Mouse (Mus musculus) WW6 (cell line): Measurements from ENCODE around the gene Comt.

Experiments
- DNase-seq: peaks from one replicate; pipeline ENCODE4 v3.0.0-alpha.2; 2013; ENCODE audit warnings: low read depth, low spot score

Gene Comt

DNA sequence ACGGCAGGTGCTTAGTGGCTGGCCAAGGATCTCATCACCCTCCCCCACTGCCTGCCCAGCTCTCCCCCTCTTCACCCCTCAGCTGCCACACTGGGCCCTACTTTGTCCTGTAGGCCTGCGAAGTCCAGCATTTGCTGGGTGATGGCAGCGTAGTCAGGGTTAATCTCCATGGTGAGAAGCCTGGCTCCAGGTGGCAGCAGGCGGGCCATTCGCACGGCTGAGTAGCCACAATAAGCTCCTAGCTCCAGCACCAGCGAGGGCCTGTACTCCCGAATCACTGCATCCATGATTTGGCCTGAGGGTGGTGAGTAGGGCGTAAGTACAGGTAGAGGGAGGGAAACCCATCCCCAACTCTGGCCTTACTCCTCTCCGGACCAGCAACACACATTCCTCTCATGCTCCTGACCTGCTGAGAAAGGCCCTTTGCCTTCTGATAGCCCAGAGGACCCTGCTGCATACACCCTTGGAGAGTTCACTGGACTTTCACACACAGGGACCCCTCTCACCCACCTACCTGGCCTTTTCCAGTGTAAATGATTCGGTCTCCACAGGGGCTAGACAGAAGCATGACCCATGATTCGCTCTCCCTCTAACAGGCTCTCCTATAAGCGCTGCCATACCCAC is 15.5 kb downstream of the Comt start:
- no peak for DNase-seq

DNA sequence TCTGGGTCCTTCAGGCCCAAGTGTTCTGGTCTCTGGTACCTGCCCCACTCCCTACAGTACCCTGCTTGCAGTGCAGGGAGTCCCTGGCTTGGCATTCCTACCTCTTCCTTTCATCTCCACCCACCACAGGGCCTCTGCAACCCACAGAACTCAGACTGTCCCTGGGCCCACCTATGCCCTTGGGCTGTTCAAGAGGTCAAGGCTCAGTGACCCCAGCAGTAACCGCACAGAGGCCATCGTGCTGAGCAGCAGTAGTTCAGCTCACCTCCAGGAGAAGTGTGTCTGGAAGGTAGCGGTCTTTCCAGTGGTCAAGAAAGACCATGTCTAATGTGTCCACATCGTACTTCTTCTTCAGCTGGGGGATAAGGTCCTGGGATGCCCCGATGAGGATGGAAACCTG is 16.2 kb downstream of the Comt start:
- DNase-seq: no peak

DNA sequence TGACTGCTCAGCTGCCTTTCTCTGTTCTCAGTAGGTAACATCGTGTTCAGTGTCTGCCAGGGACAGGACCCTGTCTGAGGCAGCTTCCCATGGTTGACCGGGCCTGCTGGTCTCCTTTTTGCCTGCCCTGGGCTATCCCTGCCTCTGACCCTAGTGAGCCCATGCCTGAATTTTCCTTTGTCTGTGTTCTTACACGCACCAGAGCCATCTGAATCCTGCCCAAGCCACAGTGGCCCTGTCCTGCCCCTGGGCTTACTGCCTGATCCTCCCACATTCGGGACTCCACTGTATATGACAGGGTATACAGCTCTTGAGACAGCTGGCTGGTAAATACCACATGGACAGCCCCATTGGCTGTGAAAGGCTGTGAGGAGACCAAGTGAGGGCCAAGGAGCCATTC is 16.9 kb downstream of the Comt start:
- DNase-seq: no peak

DNA sequence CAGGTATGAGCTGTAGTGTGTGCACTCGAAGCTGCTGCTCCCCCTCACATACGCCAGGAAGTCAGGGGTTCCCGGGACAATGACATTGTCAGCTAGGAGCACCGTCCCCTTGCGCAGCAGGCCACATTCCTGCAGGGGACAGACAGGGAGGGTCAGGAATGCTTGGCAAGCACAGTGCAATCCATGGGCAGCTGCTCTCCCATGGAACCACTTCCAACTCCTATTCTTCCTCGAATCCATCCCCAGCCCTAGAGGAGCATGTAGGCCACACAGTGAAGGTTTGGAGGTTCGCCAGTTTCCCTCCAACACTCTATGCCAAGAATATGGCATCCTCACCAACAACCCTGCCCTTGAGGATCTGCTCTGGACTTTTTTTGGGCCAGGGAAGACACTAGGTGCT is 18.7 kb downstream of the Comt start:
- no peak for DNase-seq

DNA sequence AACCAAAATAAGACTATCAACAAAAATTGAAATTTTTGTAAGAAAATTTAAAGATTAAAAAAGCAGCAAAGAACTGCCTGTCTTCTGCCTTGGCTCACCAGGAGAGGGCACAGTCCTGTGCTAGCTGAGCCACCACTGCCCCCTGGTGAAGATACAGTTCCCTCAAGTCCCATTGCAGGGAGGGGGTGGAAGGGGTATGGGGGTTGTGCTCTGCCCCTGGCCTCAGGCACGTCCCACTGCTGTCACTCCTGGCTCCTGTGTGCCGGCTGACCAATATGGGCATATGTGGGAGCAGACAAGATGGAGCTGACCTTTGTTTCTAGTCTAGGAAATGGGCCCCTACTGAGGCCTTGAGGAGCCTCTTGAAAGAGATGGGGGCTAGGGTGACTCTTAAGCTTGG is 20.4 kb downstream of the Comt start:
- no peak for DNase-seq

DNA sequence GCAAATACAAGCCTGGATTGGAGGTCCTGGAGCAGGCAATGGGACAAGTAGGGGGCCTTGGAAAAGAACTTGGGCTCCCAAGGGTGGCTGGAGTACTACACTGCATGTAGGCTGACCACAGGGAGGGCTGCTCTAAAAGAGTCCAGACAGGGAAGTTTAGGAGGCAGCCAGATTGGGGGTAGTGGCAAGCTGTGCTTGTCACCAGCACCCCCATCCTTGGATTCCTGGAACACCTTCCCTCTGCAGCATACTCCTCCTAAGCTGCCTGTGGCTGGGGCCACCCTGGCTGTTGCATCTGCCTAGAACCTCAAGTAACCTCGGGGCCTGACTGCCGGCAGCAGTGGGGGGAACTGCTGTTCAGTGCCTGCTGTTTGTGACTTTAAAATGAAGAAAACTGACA is 20.8 kb downstream of the Comt start:
- DNase-seq: no peak

DNA sequence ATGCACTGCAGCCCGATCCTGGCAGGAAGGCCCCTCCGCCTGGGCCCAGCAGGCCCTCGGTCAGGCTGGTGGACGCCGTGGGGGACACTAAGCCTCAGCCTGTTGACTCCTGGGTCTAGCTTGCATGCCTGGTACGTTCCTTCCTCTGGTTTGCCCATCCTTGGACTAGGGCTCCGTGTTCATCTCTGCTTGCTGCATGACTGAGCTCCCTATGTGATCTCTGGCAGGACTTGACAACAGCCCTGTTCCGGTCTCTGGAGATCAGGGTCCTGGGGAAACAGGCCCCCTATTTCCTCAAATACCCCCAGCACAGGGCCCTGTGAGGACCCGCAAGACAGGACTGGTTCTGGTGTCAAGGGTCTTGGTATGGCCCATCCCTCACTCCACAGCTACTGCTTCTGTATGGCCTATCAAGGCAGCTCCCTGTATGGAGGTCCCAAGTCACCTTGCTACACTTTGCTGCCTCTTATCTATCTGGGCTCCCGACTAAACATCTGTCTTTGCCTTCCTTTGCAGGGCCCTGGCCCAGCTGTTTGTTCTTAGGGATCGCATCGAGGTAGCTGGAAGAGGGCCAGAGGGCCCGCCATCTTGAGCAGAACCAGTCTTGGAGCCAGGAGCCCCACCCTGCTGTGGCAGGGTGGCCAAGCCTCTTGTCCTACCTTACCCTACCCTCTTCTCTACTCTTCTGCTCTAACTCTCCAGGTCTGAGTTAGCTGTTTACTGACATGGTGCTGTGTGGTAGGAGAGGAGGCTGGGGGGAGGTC is 21.4 kb downstream of the Comt start:
- no peak for DNase-seq

DNA sequence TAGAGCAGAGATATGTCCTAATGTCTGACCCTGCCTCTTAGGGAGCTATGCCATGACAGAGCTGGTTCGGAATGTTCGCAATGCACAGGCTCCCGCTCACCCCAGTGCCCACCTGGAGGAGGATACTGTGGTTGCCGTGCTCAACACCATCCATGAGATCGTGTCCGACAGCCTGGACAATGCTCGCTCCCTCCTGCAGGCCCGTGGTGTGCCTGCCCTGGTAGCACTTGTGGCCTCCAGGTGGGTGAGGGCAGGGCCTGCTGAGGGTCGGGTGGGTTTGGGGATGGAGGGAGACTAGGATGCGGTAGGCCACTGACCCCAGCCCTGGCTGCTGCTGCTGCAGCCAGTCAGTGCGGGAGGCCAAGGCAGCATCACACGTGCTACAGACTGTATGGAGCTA is 23.4 kb downstream of the Comt start:
- no peak for DNase-seq

DNA sequence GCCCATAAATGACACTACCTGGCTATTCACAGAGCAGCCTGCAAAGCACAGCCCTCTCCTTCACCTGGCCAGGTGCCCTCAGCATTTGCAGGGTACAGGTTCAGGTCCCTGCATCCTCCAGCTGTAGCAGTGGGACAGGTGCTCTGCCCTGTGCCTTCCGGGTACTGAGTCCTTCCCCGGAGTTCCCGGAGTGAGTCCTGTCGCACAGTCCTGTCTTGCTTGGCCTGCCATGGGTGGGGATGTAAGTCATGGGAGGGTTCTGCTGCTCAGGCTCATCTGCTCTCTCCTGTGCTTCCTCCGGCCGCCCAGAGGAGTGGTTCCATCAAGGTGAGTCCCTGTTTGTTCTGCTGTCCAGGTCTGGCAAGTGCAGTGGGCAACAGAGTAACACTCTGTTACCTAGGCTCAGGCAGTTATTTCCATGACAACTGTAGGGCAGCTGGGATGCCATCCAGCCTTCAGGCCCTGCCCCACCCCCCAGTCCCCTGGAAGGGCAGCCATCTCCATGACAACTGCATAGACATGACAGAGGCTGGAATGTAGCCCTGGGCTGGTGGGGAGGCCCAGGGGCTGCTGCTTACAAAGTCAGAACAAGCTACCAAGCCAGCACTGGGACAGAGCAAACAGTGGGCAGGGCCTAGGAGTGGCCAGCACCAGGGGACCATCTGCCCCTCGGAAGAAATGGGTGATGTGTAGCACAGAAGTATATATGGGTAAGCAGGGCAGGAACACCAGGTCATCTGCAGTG is 26.0 kb downstream of the Comt start:
- no peak for DNase-seq

DNA sequence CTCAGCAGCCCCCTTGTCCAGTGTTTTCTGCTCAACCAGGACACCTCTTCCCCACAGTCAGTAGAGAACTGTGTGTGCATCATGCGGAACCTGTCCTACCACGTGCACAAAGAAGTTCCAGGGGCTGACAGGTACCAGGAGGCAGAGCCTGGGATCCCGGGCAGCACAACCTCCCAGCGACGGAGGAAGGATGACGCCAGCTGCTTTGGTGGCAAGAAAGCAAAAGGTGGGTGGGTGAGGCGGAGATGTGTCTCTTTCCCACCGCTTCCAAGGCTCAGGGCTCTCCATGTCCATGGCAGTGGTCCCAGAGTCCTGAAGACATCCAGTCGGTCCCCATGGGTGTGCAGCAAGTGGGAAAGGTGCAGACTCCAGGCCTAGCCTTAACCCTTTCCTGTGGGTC is 26.6 kb downstream of the Comt start:
- no peak for DNase-seq

DNA sequence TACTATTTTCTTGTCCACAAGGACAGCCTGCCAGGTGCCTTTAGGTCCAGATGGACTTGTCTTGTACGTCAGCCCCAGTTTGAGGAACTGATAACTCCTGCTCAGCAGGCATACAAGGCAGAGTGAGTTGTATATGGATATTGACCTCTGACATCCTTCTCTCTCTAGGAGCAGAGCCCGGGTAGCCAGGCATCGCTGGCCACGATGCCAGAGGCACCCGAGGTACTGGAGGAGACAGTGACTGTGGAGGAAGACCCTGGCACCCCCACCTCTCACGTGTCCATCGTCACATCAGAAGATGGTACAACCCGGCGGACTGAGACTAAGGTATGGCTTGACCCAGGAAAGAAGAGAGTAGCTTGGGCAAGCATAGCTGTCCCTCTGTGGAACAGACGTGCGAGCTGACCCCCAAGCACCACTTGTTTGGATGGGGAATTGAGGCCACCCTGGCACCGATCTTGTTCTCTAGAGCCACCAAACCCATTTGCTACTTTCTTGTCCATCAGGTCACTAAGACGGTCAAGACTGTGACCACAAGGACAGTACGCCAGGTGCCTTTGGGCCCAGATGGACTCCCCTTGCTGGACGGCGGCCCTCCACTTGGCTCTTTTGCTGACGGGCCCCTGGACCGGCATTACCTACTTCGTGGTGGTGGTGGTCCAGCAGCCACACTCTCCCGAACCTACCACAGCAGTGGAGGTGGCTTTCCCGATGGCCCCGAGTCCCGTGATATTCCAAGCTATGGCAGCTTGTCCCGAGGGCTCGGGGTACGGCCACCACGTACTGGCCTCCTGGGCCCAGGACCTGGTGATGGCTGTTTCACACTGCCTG is 29.6 kb downstream of the Comt start:
- DNase-seq: no peak

DNA sequence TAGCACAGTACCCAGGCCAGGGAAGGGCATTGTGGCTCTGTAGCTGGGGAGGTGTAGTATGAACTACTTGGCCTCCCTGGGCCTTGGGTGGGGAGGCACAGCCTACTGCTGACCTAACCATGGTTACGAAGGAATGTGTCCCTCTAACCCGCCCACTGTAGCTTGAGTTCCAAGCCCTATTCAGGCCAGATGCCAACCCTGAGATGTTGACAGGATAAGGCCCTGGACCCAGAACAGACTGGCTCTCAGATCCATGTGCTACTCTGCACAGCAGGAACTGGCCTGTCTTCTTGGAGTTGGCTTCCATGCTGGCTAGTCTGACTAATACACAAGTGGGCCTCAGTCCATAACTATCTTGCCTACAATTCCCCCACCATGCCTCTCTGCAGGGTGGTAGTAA is 30.5 kb downstream of the Comt start:
- DNase-seq: no peak

DNA sequence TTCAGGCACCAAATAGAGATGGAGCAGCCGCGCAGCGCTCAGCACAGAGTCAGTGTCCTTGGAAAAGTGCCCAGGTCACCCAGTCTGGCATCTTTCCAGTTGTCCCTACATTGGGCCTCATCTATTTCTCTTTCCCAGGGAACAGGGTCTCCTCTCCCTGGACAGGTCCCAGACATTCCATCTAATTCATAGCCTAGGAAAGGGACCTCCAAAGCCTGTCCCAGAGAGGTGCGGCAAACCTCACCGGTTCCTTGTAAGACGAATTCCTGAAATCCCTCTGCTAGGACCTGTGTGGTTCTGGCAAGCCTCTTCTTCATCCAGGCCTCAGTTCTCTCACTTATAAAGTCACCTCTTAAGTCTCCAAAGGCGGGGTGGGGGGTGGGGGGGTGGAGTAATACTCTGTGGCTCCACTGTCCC is 31.0 kb downstream of the Comt start:
- DNase-seq: no peak

DNA sequence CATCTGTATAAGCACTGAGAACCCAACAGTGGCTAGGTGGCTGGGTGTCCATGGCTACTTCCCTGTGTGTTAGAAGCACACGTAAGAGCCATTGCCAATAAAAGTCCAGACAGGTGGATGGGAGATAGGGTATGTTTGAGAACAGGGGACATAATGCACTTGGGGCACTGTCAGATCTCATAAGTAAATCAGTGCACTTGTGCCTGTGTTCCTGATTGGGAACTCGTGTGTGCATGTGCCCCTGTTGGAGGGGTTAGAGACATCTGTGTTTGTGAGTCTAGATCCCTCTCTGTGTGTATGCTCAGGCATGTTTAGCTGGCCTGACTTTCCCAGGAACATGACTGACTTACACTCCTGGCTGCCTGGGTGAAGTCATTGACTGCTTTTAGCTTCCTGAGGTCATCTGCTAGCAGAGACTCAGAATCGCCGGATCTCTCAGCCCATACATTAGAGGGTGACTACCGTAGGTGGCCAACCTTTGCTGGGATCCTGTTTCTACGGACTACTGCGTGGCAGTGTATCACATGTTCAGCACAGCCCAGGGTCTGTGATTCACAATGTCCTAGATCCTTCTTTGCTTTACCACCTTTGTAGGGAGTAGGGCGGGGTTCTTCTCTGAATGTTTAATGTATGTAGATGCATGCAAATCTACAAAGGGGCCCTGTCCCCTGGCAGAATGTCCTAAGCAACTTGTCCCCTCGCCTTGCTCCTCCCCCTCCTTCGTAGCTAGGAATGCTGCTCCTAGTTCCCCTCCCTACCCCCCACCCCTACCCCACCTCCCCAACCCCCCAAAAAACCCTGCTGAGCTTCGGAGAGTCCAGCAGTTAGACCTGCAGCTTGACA is 31.7 kb downstream of the Comt start:
- DNase-seq: no peak

DNA sequence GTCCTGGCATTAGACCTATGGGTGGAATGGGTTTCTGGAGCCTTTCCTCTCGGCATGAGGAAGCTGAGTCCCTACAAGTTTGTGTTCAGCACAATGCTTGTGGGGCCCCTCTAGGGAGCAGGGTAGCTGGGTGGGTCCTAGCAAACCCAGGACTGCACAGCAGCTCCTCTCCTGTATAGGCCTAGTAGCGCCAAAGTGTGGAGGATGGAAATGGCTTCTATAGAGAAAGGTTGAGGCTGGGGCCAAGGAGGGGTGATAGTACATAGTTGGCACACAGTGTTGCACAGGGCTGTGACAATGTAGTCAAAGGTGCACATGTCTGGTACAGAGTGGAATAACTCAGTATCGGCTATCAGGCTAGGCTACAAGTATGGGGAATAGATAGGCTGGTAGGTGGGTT is 32.6 kb downstream of the Comt start:
- no peak for DNase-seq

DNA sequence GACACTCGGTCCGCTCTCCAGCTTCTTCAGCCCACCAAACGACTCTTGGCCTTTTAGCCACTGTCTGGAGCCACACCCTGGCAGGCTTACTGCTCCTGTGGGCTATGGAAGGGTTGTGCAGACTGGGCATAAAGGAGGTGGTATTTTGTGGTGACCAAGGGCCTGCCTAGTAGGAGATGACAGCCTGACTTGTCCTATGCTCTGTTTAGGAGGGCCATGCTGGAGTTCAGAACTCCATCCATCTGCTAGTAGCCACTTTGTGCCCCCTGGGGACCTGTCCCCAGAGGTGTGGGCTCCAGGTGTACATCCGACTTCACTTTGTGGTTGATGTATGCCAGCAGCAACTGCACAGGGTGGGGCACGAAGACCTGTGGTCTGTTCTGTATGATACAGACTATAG is 33.1 kb downstream of the Comt start:
- DNase-seq: no peak

DNA sequence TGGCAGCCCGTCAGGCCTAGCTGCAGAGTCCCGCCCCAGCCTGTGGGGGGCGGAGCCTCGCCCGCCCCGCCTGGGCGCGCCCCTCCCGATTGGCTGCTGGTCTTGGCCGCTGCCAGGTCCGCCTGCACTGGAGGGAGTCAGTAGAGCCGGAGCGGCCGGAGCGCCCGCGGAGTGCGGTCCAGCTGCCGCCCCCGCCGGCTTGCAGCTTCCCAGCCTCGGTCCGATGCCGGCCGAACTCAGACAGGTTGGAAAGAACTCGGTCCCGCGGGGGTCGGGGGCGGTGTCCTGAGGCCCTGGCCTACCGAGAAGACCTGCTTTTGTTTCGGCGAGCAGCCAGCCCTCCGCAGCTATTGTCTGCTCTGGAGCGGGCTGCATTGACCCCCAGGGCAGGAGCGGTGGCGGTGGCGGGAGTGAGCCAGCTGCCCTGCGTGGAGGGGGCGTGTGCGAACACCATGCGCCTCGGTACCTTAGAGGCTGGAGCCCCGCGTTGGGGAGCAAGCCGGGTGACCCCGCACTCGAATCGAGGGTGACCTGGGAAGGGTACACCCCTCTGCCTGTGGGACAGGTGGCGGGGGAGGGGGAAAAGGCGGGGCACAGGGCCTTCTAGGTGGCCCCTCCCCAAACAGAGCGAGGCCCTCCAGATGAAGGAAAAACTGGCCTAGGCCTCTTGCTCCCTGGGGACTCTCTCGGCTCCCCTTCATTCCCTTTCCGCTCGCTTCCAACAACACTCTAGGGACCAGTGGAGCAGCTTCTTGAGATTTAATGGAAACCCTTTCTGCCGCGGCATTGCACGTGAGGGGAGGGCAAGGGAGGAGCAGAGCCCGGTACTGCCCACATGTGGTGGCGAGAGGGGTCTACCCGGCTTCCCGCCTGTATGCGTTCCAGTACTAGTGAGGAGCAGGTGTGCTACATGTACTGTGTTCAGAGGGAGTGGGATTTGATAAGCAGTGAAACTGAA is 33.9 kb downstream of the Comt start:
- DNase-seq: peak; percentile 49

DNA sequence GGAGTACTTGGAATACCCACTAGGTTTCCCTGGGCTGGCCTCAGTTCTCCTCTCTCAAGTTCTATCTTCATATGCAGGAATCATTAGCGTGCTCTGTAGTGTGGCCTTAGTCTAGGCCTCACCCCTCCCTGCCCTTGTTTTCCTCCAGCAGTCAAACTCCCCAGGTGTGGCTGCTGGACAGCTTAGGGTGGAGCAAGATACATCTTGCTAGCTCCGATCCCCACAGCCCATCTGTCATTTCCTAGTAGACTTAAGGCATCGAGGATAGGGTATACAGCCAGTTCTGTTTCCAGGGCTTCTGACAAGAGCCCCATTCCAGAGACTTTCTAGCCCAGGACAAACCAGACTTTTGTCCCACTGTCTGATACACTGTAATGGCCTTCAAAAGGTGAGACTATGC is 34.9 kb downstream of the Comt start:
- no peak for DNase-seq

DNA sequence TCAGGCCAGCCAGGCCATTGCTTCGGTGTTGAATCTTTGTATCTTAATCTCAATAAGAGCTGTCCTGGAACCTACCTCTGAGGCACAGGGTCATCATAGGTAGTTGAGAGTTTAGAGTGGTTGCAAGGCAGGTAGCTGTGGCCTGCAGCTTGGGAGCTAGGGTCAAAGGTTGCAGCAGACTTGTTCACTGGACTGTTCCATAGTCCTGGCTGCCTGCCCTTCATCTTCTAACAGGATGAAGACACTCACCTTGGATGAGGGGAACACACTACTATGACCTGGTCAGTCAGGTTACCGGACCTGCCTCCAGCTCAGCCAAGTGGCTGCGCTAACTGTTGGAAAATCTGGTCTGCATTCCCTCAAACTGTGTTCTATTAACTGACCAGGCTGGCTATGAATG is 35.5 kb downstream of the Comt start:
- DNase-seq: no peak

DNA sequence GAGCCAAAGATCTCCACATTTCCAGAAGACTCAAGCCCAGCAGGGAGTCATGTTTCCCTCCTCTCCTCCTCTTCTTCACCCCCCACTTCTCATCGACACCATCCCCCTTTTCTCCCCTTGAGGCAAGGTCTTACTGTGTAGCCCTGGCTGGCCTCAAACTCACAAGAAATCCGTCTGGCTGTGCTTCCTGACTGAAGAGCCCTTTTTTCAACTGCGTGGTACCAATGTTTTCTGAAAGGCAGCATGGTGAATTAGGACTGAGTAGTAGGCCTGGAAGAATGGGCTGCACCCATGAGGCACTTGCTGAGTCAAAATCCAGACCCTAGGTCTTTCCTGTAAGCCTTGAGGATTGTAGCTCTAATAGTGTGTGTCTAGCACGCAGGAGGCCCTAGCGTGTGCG is 36.3 kb downstream of the Comt start:
- DNase-seq: no peak
